Mouse (Mus musculus): ENCODE results near the gene Cyp4b1. TPM values are rescaled to one million over a fixed set of nuclear protein-coding genes. Genes with fewer than 3 reads are reported as not detected.
"Not testable (repeated sequence)": the region's sequence is repeated elsewhere in the genome, so short reads cannot be mapped to it uniquely, and the experiment has no call there.

Gene Cyp4b1
- polyA plus RNA-seq, 1 experiment: 0.84 TPM

GRCm38 (mm10) chr4:115648752-115649151 lies 1.2 kb upstream of the Cyp4b1 start:
- Histone ChIP-seq H3K27me3 (ENCODE audit: control insufficient read depth, insufficient read depth, insufficient read length) (no peaks in the 10 kb centered on the region), H3K79me2 (ENCODE audit: control insufficient read depth, insufficient read depth) (no peaks in the 10 kb centered on the region), H3K36me3 (ENCODE audit: control insufficient read depth, insufficient read depth) (no peaks in the 10 kb centered on the region), H3ac (ENCODE audit: control insufficient read depth, insufficient read length) (no peak overlapping the region), H3K4me2 (ENCODE audit: low read depth) (no peak overlapping the region), H3K4me3 (no peak overlapping the region)
- no peak for TF ChIP-seq TCF3 (IDR thresholded peaks at IDR 0.05; ENCODE audit: insufficient read length, low read depth)
- no peak for TF ChIP-seq POLR2A (IDR thresholded peaks at IDR 0.05; ENCODE audit: insufficient read length, low read depth)
- no peak for TF ChIP-seq E2F4 (IDR thresholded peaks at IDR 0.05; ENCODE audit: insufficient read depth)

- Histone ChIP-seq H3ac (ENCODE audit: control insufficient read depth, insufficient read length) (no peak overlapping the region), H3K4me3 (no peak overlapping the region), H3K27me3 (ENCODE audit: control insufficient read depth, insufficient read depth, insufficient read length) (no peaks in the 10 kb centered on the region), H3K36me3 (ENCODE audit: control insufficient read depth, insufficient read depth) (no peaks in the 10 kb centered on the region), H3K4me2 (ENCODE audit: low read depth) (no peak overlapping the region), H3K79me2 (ENCODE audit: control insufficient read depth, insufficient read depth) (no peaks in the 10 kb centered on the region)
- TF ChIP-seq MYOG (IDR thresholded peaks at IDR 0.05; ENCODE audit: control insufficient read depth in 1 of 3, insufficient read depth in 1 of 3, insufficient read length in 2 of 3, low read depth in 2 of 3) (no peak), POLR2AphosphoS2 (IDR thresholded peaks at IDR 0.05; ENCODE audit: insufficient read length, low read depth) (no peak), MAX (IDR thresholded peaks at IDR 0.05; ENCODE audit: low read depth) (no peak), TCF12 (IDR thresholded peaks at IDR 0.05; ENCODE audit: insufficient read depth, poor library complexity, severe bottlenecking) (no peak), TCF3 (IDR thresholded peaks at IDR 0.05; ENCODE audit: insufficient read length, low read depth) (no peak), REST (IDR thresholded peaks at IDR 0.05; ENCODE audit: insufficient read depth, insufficient read length) (no peak), MYOD1 (IDR thresholded peaks at IDR 0.05; ENCODE audit: control insufficient read depth in 1 of 3, insufficient read length in 2 of 3, low read depth in 2 of 3) (no peak)
These were observed 2.2 kb downstream of the Cyp4b1 start for GRCm38 (mm10) chr4:115645371-115645770.

- H3K4me2 ChIP-seq (ENCODE audit: low read depth): no peak overlapping the region
- H3ac ChIP-seq (ENCODE audit: control insufficient read depth, insufficient read length): no peak overlapping the region
- TF ChIP-seq POLR2AphosphoS2 (IDR thresholded peaks at IDR 0.05; ENCODE audit: insufficient read length, low read depth) (no peak), MAX (IDR thresholded peaks at IDR 0.05; ENCODE audit: low read depth) (no peak), MYOG (IDR thresholded peaks at IDR 0.05; ENCODE audit: control insufficient read depth in 1 of 3, insufficient read depth in 1 of 3, insufficient read length in 2 of 3, low read depth in 2 of 3) (no peak), E2F4 (IDR thresholded peaks at IDR 0.05; ENCODE audit: insufficient read depth) (no peak), TCF12 (IDR thresholded peaks at IDR 0.05; ENCODE audit: insufficient read depth, poor library complexity, severe bottlenecking) (no peak), SRF (IDR thresholded peaks at IDR 0.05; ENCODE audit: control insufficient read depth, insufficient read length, low read depth) (no peak), CEBPB (IDR thresholded peaks at IDR 0.05; ENCODE audit: insufficient read depth, poor library complexity, severe bottlenecking) (no peak), REST (IDR thresholded peaks at IDR 0.05; ENCODE audit: insufficient read depth, insufficient read length) (no peak), MYOD1 (IDR thresholded peaks at IDR 0.05; ENCODE audit: control insufficient read depth in 1 of 3, insufficient read length in 2 of 3, low read depth in 2 of 3) (no peak), USF1 (IDR thresholded peaks at IDR 0.05; ENCODE audit: low read depth) (no peak), TCF3 (IDR thresholded peaks at IDR 0.05; ENCODE audit: insufficient read length, low read depth) (no peak), POLR2A (IDR thresholded peaks at IDR 0.05; ENCODE audit: insufficient read length, low read depth) (no peak)
- no peaks in the 10 kb centered on the region for H3K27me3 ChIP-seq (ENCODE audit: control insufficient read depth, insufficient read depth, insufficient read length)
- no peak overlapping the region for H3K4me3 ChIP-seq
- H3K79me2 ChIP-seq (ENCODE audit: control insufficient read depth, insufficient read depth): no peaks in the 10 kb centered on the region
- no peaks in the 10 kb centered on the region for H3K36me3 ChIP-seq (ENCODE audit: control insufficient read depth, insufficient read depth)
These were observed 4.4 kb downstream of the Cyp4b1 start for GRCm38 (mm10) chr4:115642967-115643754.

- not testable (repeated sequence) for H3K27me3 ChIP-seq (ENCODE audit: control insufficient read depth, insufficient read depth, insufficient read length); H3ac ChIP-seq (ENCODE audit: control insufficient read depth, insufficient read length); H3K4me3 ChIP-seq; H3K79me2 ChIP-seq (ENCODE audit: control insufficient read depth, insufficient read depth); H3K4me2 ChIP-seq (ENCODE audit: low read depth); H3K36me3 ChIP-seq (ENCODE audit: control insufficient read depth, insufficient read depth)
These were observed 22.0 kb downstream of the Cyp4b1 start for GRCm38 (mm10) chr4:115625560-115625959.

GRCm38 (mm10) chr4:115614005-115614404 lies 33.5 kb downstream of the Cyp4b1 start:
- Histone ChIP-seq H3K27me3 (ENCODE audit: control insufficient read depth, insufficient read depth, insufficient read length) (no peaks in the 10 kb centered on the region), H3K4me2 (ENCODE audit: low read depth) (no peak overlapping the region), H3K36me3 (ENCODE audit: control insufficient read depth, insufficient read depth) (no peaks in the 10 kb centered on the region), H3K4me3 (no peak overlapping the region), H3ac (ENCODE audit: control insufficient read depth, insufficient read length) (no peak overlapping the region), H3K79me2 (ENCODE audit: control insufficient read depth, insufficient read depth) (no peaks in the 10 kb centered on the region)
- no peak for TF ChIP-seq MYOG (IDR thresholded peaks at IDR 0.05; ENCODE audit: control insufficient read depth in 1 of 3, insufficient read depth in 1 of 3, insufficient read length in 2 of 3, low read depth in 2 of 3)
- TF ChIP-seq SRF (IDR thresholded peaks at IDR 0.05; ENCODE audit: control insufficient read depth, insufficient read length, low read depth): no peak
- no peak for TF ChIP-seq REST (IDR thresholded peaks at IDR 0.05; ENCODE audit: insufficient read depth, insufficient read length)

GRCm38 (mm10) chr4:115600611-115601010 lies 46.9 kb downstream of the Cyp4b1 start, which contains the start of gene Cyp4a32:
Gene Cyp4a32 (plus strand): TSS chr4:115600969.
- not testable (repeated sequence) for H3K4me3 ChIP-seq; H3K79me2 ChIP-seq (ENCODE audit: control insufficient read depth, insufficient read depth); H3K27me3 ChIP-seq (ENCODE audit: control insufficient read depth, insufficient read depth, insufficient read length)

More at GRCm38 (mm10) chr4:115600611-115601010, 46.9 kb downstream of the Cyp4b1 start, which contains the start of gene Cyp4a32:
- H3K36me3 ChIP-seq (ENCODE audit: control insufficient read depth, insufficient read depth); H3ac ChIP-seq (ENCODE audit: control insufficient read depth, insufficient read length); H3K4me2 ChIP-seq (ENCODE audit: low read depth): not testable (repeated sequence)

Data from myocyte (in vitro differentiated cells).